In the genomic region with DNA sequence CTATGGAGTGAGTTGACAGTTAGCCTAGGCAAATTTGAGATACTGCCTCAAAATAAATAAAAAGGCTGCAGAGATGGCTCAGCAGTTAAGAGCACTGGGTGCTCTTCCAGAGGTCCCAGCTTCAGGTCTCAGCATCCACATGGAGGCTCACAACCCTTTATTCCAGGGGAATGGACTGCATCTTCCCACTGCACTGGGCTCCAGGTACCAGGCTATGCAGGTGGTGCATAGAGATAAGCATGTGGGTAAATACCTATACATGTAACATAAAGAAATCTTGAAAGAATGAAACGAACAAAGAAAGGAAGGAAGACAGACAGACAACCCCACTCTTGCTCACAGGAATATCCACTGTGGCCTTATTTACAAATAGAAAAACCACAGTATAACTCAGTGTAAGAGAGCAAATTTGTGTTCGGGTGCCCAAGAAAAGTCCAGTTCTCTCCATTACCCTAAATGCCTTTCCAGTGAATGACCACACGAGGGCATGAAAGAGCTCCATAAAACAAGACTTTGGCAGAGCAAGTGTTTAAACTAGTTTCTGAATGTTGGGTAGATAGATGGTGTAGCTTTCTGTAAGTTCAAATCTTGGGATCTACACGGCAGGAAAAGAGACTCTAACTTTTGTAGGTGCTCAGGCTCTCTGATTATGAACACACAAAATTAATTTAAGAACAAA, we compare ENCODE assay signal across 10 mouse cellular contexts. TPM values are rescaled to one million over a fixed set of nuclear protein-coding genes. Genes with fewer than 3 reads are reported as not detected.
DNase-seq lines count a peak whose midpoint lies in the region; ATAC-seq lines count a peak whose summit lies in the region.
"Had no signal": no experiment of that assay in that cellular context is flagged by ENCODE, and none has a peak within 500 bp of the region (broad histone marks: within the 10 kb centered on the region; RNA-seq: fewer than 3 reads in every experiment).

No protein-coding gene starts in this region.

- ATAC-seq in erythroblast, adult 5-6 weeks (replicated peaks; ENCODE audit: low FRiP score, poor library complexity, severe bottlenecking), result peak; percentile 65
- ATAC-seq in hindbrain, embryonic 16.5 days, result no peak

- H3K4me3 ChIP-seq in hindbrain, embryonic 16.5 days (ENCODE audit: low read length), result no peak overlapping the region
- H3K4me3 ChIP-seq: embryonic facial prominence, embryonic 12.5 days; stomach, embryonic 15.5 days had no signal

- no peaks in the 10 kb centered on the region for H3K9me3 ChIP-seq in hindbrain, embryonic 16.5 days (ENCODE audit: control insufficient read depth, low read length)
- H3K9me3 ChIP-seq: stomach, embryonic 15.5 days had no signal

- no peak overlapping the region for H3K4me2 ChIP-seq in hindbrain, embryonic 16.5 days (ENCODE audit: low read length)
- H3K4me2 ChIP-seq: embryonic facial prominence, embryonic 12.5 days; stomach, embryonic 15.5 days had no signal

- DNase-seq in heart, postnatal 10 days, result peak; percentile 66 to 74
- no peak for DNase-seq in heart, postnatal 25 days (ENCODE audit: low spot score)
- DNase-seq in 3T3-L1 (ENCODE audit: low read depth, low spot score) (peak; percentile 75), ES-CJ7 (ENCODE audit: low read depth, low spot score) (peak; percentile 55)
- peak; percentile 64 for DNase-seq in skeletal muscle tissue, adult 2 months (ENCODE audit: low read depth, low spot score)
- DNase-seq in layer of hippocampus, adult 11-12 months (ENCODE audit: low spot score), result no peak

- no peak overlapping the region for H3K27ac ChIP-seq in hindbrain, embryonic 16.5 days (ENCODE audit: low read depth, low read length)
- H3K27ac ChIP-seq: embryonic facial prominence, embryonic 12.5 days; stomach, embryonic 15.5 days had no signal

- H3K4me1 ChIP-seq in hindbrain, embryonic 16.5 days (ENCODE audit: control insufficient read depth, insufficient read depth, low read depth, low read length), result no peaks in the 10 kb centered on the region
- H3K4me1 ChIP-seq: embryonic facial prominence, embryonic 12.5 days; stomach, embryonic 15.5 days had no signal

- WGBS in hindbrain, embryonic 16.5 days, result 45% methylated on average over 4 of the region's 4 CpGs

- H3K36me3 ChIP-seq in hindbrain, embryonic 16.5 days (ENCODE audit: control insufficient read depth, insufficient read depth, low read length), result peaks cover 39% of the 10 kb centered on the region

- intact Hi-C loops in heart, postnatal 10 days (cut with DNase I), result loop anchor here (1.0 to 5.0 kb wide), 4 partner anchors 18 to 170 kb away; no protein-coding TSS in a partner anchor
- intact Hi-C loops in heart, postnatal 25 days (cut with DNase I), result loop anchor here (1.0 to 5.0 kb wide), 3 partner anchors 34 to 69 kb away; a partner anchor contains a TSS

- H3K9ac ChIP-seq in hindbrain, embryonic 16.5 days (ENCODE audit: low read depth, low read length), result no peak overlapping the region
- H3K9ac ChIP-seq: embryonic facial prominence, embryonic 12.5 days; stomach, embryonic 15.5 days had no signal

- no peaks in the 10 kb centered on the region for H3K27me3 ChIP-seq in hindbrain, embryonic 16.5 days (replicated peaks; ENCODE audit: control insufficient read depth, insufficient read depth, low read length)
- H3K27me3 ChIP-seq: embryonic facial prominence, embryonic 12.5 days; stomach, embryonic 15.5 days had no signal

RNA-seq across cellular contexts. Expression of a gene that starts 15.5 kb away (rescaled TPM):
- 100 to 1,000 TPM; 224 to 236 TPM for total RNA-seq in heart, postnatal 10 days (2021)
- 100 to 1,000 TPM; 112 to 129 TPM for total RNA-seq in heart, postnatal 25 days (2021)
- total RNA-seq in erythroblast, adult 5-6 weeks (2015; ENCODE audit: low replicate concordance), result 0.21 and 0.58 TPM in 2 replicates
- total RNA-seq in erythroblast, adult 5-6 weeks (2017; ENCODE audit: low replicate concordance), result 0.09 and 0.14 TPM in 2 replicates
- polyA plus RNA-seq in hindbrain, embryonic 16.5 days (2015; fragmentation: Nextera tagmentation; extraction: Ambion mirVana), result 5.6 and 9.5 TPM in 2 replicates

RNA-seq across cellular contexts. Expression of a gene that starts 37.0 kb away (rescaled TPM):
- 100 to 1,000 TPM; 152 to 153 TPM for total RNA-seq in heart, postnatal 10 days (2021)
- 100 to 1,000 TPM; 123 to 127 TPM for total RNA-seq in heart, postnatal 25 days (2021)
- total RNA-seq in erythroblast, adult 5-6 weeks (2015; ENCODE audit: low replicate concordance), result 14.6 and 17.3 TPM in 2 replicates
- 60.2 and 75.8 TPM in 2 replicates for total RNA-seq in erythroblast, adult 5-6 weeks (2017; ENCODE audit: low replicate concordance)
- polyA plus RNA-seq in hindbrain, embryonic 16.5 days (2015; fragmentation: Nextera tagmentation; extraction: Ambion mirVana), result 104 and 111 TPM in 2 replicates

Comparison
In these comparisons a context has a peak if more than half of its experiments do, and no peak if none do; other contexts are left out.
1. DNase-seq: peak in heart, postnatal 10 days (2 of 2), 3T3-L1 (single experiment), ES-CJ7 (single experiment) and skeletal muscle tissue, adult 2 months (single experiment); none in heart, postnatal 25 days (single experiment) and layer of hippocampus, adult 11-12 months (single experiment).
2. RNA of a gene that starts 15.5 kb away (total RNA-seq): 224 to 236 TPM in heart, postnatal 10 days and 112 to 129 TPM in heart, postnatal 25 days; 0.09 to 0.58 TPM in erythroblast, adult 5-6 weeks; every median in the first group is over 10 times any median in the second.